Mouse (Mus musculus) stomach, embryonic 14.5 days (tissue): Measurements from ENCODE around the gene Ptprq. TPM values are rescaled to one million over a fixed set of nuclear protein-coding genes. Genes with fewer than 3 reads are reported as not detected.

Experiments
- ATAC-seq: fragments of 200-750 bp; cut with Nextera tagmentation; 2 replicates; pipeline ENCODE4 v1.8.0; 2017; ENCODE audit warnings: low read depth, moderate TSS enrichment; ENCODE audit not compliant: insufficient number of reproducible peaks, insufficient read depth, low FRiP score
- H3K27ac ChIP-seq: fragments of 300-500 bp; sonication (generic); 2 replicates; pipeline ENCODE4 v1.5.1; 2014; ENCODE audit warnings: mild to moderate bottlenecking, low read length, moderate library complexity, mixed read lengths
- H3K27me3 ChIP-seq: fragments of 300-500 bp; sonication (generic); 2 replicates; pipeline ENCODE4 v1.6.1; 2014; ENCODE audit warnings: low read length, control low read depth, mixed read lengths; ENCODE audit not compliant: control insufficient read depth, insufficient read depth
- H3K36me3 ChIP-seq: fragments of 300-500 bp; sonication (generic); 2 replicates; pipeline ENCODE4 v1.6.1; 2014; ENCODE audit warnings: mild to moderate bottlenecking, control low read depth, low read length, moderate library complexity, mixed read lengths; ENCODE audit not compliant: control insufficient read depth, insufficient read depth
- H3K4me1 ChIP-seq: fragments of 300-500 bp; sonication (generic); 2 replicates; pipeline ENCODE4 v1.6.1; 2014; ENCODE audit warnings: low read length, control low read depth, mixed read lengths; ENCODE audit not compliant: control insufficient read depth, insufficient read depth
- H3K4me2 ChIP-seq: fragments of 300-500 bp; sonication (generic); replicated peaks from 2 replicates; pipeline ENCODE4 v1.6.1; 2014; ENCODE audit warnings: low read depth, low read length, control low read depth
- H3K4me3 ChIP-seq: fragments of 300-500 bp; sonication (generic); 2 replicates; pipeline ENCODE4 v1.5.1; 2014; ENCODE audit warnings: low read depth, low read length, control low read depth
- H3K9ac ChIP-seq: fragments of 300-500 bp; sonication (generic); replicated peaks from 2 replicates; pipeline ENCODE4 v1.6.1; 2014; ENCODE audit warnings: low read depth, mild to moderate bottlenecking, control low read depth, low read length, moderate library complexity, mixed read lengths
- H3K9me3 ChIP-seq: fragments of 300-500 bp; sonication (generic); 2 replicates; pipeline ENCODE4 v1.6.1; 2016; ENCODE audit warnings: low read depth, low read length, control low read depth; ENCODE audit not compliant: control insufficient read depth
- WGBS: fragments of 180-500 bp; shearing (Covaris S2); extraction: QIAGEN DNeasy Blood & Tissue Kit; methylation state at CpG from one replicate; pipeline ENCODE4 v1.1.7; 2014; 5-methylcytosine and 5-hydroxymethylcytosine counted together
- polyA plus RNA-seq: library from polyadenylated mRNA; unstranded; fragments of >200 nt; fragmentation: Nextera tagmentation; extraction: Ambion mirVana; gene quantifications from 2 replicates; pipeline ENCODE4 v1.2.1, GENCODE M21; 2014

Ptprq gene
- polyA plus RNA-seq, 1 experiment from 2014 or later: 0.14 TPM

DNA sequence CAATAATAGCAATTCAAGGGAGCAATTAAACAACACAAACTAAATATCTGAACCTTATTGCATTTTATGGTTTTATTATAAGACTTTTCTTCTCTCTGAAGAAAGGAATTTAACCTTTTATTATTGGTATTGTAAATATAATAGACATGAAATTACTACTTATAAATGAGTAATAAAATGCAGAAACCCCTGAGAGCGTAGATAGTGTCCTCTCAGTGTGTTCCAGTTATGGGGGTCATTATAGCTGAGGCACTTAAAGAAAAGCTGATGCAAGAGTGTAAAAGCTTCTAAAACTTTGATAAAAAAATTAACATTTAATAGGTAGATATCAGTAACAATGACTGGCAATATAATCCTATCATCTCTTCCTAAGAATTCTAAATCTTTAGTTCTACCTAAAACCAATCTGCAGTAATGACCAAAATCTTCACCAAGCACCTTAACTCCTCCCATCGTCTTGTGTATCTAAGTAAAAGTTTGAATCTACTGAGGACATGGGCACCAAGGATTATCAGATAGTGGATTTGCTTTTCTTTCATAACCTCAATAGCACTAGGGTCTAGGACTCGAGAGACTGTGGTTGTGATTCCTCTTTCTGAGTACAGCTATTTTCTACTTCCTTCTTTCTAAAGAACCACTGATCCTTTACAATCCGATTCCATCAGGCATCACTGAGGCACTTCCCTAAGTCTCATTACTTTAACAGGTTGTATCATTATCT lies 51.3 kb downstream of the Ptprq start:
- H3K4me3 ChIP-seq: no peak overlapping the region
- WGBS: 89% methylated on average over 4 of the region's 4 CpGs
- no peak for ATAC-seq
- no peak overlapping the region for H3K9ac ChIP-seq
- H3K4me2 ChIP-seq: no peak overlapping the region
- H3K27me3 ChIP-seq: no peaks in the 10 kb centered on the region
- H3K9me3 ChIP-seq: no peaks in the 10 kb centered on the region
- H3K4me1 ChIP-seq: no peaks in the 10 kb centered on the region
- no peak overlapping the region for H3K27ac ChIP-seq
- H3K36me3 ChIP-seq: no peaks in the 10 kb centered on the region

DNA sequence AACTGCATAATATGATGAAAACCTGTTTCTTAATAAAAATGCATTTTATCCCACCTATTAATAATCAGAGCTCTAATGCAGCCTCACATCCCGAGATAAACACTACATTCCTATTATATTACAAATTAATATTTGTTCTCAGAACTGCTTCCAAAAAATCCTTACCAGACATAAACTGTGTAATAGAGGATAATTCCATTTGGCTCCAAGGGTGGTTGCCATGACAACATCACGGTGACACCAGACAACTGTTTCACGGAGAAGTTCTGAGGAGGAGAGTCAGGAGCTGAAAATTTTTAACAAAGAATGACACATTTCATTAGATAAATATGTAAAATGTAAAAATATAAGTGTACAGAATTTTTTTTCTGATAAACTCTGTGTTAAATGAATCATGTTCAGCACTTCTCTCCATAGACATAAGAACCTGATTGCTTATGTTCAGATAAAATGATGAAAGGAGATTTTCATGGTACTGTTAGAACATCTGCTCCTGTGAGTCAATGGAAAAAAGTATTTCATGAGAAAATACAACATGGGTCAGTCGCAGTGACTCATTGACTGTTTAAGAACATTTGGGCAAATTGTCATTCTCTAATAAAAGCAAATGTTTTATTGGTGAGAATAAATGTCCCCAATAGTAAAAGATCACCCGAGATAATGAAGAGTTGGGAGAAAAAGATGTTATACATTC lies 57.3 kb downstream of the Ptprq start:
- peak; percentile 82; the same call in 1 of the 2 replicates for ATAC-seq
- Histone ChIP-seq H3K36me3 (no peaks in the 10 kb centered on the region), H3K9me3 (no peaks in the 10 kb centered on the region; the same call in 1 of the 2 replicates), H3K4me1 (no peaks in the 10 kb centered on the region), H3K27me3 (no peaks in the 10 kb centered on the region), H3K4me2 (no peak overlapping the region), H3K9ac (no peak overlapping the region), H3K27ac (no peak overlapping the region), H3K4me3 (no peak overlapping the region)
- WGBS: 39% methylated on average over 5 of the region's 5 CpGs

DNA sequence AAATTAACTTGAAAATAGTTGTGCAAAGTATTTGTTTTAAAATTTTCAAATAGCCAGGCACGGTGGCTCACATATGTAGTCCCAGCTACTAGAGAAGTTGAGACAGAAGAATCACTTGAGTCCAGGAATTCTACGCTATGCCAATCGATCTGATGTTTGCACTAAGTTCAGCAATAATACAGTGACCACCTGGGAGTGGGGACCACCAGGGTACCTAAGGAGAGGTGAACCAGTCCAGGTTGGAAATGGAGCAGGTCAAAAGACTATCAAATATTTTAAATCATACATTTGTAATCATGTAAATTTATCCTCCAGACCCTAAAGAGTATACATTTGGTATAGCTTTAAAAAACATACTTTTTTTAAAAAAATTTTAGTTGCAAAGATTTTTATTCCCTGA lies 57.9 kb downstream of the Ptprq start:
- Histone ChIP-seq H3K9ac (no peak overlapping the region), H3K4me1 (no peaks in the 10 kb centered on the region), H3K27ac (no peak overlapping the region), H3K36me3 (no peaks in the 10 kb centered on the region), H3K4me2 (no peak overlapping the region), H3K9me3 (no peaks in the 10 kb centered on the region; the same call in 1 of the 2 replicates), H3K27me3 (no peaks in the 10 kb centered on the region), H3K4me3 (no peak overlapping the region)
- WGBS: 58% methylated on average over 3 of the region's 3 CpGs
- peak; percentile 37; the same call in 1 of the 2 replicates for ATAC-seq

DNA sequence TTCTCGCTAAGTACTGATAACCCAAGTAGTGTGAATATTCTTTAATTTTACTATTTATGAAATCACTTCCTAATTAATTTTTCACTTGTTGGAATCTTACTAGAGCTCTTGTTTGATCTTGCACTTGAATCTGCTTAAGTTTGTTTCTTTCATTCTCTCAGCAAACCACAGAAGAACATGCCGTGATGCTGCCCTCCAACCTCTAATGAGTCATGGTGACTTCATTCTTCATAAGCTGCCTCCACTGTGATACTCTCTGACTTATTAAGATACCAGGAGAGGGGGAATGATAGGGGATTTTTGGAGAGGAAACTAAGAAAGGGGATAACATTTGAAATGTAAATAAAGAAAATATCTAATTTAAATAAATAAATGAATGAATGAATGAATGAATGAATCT lies 60.7 kb downstream of the Ptprq start:
- no peak overlapping the region for H3K27ac ChIP-seq
- ATAC-seq: no peak
- H3K36me3 ChIP-seq: no peaks in the 10 kb centered on the region
- H3K4me2 ChIP-seq: no peak overlapping the region
- 86% methylated on average over 2 of the region's 2 CpGs for WGBS
- no peaks in the 10 kb centered on the region; the same call in 1 of the 2 replicates for H3K9me3 ChIP-seq
- H3K4me1 ChIP-seq: no peaks in the 10 kb centered on the region
- H3K9ac ChIP-seq: no peak overlapping the region
- no peaks in the 10 kb centered on the region for H3K27me3 ChIP-seq
- no peak overlapping the region for H3K4me3 ChIP-seq

DNA sequence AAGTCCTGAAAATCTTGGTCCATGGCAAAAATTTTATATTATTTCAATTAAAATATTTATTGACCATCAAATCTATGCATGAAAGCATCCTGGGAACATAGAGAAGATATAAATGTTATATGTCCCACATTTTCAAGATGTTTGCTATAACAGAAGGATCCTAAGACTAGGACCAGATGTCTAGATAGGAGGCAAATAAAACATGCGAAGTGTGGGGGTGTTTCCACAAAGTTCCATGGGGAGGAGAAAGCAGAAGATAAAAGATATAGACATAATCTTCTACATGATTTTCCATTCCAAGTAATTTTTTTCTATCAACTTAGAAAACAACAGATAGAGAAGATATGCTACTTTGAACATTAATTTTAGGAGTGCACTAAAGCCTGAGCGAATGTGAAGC lies 70.2 kb downstream of the Ptprq start:
- H3K9ac ChIP-seq: no peak overlapping the region
- H3K4me1 ChIP-seq: no peaks in the 10 kb centered on the region
- H3K9me3 ChIP-seq: no peaks in the 10 kb centered on the region
- H3K27ac ChIP-seq: no peak overlapping the region
- H3K27me3 ChIP-seq: no peaks in the 10 kb centered on the region
- H3K4me2 ChIP-seq: no peak overlapping the region
- no peak overlapping the region for H3K4me3 ChIP-seq
- no peaks in the 10 kb centered on the region for H3K36me3 ChIP-seq
- ATAC-seq: no peak
- 87% methylated on average over 2 of the region's 2 CpGs for WGBS

DNA sequence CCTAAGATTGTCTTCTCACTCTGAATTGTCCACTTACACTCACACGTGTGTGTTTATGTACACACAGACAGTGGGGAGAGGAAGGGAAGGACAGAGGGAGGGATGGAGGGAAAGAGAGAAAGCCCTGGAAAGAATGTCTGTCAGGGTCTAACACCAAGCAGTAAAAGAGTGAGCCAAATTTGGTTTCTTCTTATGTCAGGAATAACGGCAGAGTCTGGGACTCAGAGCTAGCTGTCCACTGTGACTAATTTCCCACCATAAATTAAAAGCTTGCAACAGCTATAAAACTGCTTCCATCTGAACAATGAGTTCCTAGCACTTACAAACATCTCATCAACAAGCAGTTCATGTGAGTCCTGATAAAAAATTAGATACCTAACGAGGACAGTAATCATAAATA lies 91.7 kb downstream of the Ptprq start:
- Histone ChIP-seq H3K4me2 (no peak overlapping the region), H3K36me3 (no peaks in the 10 kb centered on the region), H3K9me3 (no peaks in the 10 kb centered on the region), H3K9ac (no peak overlapping the region), H3K27ac (no peak overlapping the region), H3K4me1 (no peaks in the 10 kb centered on the region), H3K27me3 (no peaks in the 10 kb centered on the region), H3K4me3 (no peak overlapping the region)
- no peak for ATAC-seq
- 51% methylated on average over 3 of the region's 3 CpGs for WGBS

DNA sequence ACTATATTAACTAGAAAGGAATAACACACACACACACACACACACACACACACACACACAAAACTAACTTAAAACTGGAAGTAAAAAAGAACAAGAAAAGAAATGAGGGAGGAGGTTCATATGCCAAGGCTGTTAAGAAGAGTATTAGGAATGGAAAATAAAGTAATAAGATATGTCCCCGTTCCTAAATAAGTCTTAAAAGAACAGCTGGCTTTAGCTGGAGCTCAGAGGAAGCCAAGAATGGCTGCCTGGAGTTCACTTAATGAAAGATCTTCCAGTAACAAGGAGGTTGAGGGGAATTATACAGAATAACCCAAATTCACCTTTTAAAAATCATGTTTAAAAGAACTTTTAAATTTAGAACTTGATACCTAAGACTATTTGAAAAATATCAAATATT lies 93.2 kb downstream of the Ptprq start:
- WGBS: 37% methylated on average over 1 of the region's 1 CpGs

DNA sequence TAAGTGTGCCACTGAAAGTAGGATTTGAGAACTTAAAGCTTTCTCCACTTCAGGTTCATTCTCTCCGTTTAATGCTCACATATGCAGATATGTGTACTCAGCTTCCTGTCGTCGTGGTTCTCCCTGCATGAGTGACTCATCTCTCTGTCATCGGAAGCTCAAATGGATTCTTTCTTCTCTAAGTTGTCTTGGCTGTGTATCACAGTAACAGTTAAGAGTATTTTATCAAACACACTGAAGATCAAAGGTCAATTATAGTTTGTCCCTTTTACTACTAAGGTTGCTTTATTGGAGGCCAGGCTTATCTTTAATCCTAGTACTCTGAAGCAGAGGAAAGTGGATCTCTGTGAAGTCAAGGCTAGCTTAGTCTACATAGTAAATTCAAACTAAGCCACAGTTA lies 95.6 kb downstream of the Ptprq start:
- Histone ChIP-seq H3K9ac (no peak overlapping the region), H3K27ac (no peak overlapping the region), H3K4me2 (no peak overlapping the region), H3K4me3 (no peak overlapping the region), H3K27me3 (no peaks in the 10 kb centered on the region), H3K36me3 (no peaks in the 10 kb centered on the region), H3K9me3 (no peaks in the 10 kb centered on the region), H3K4me1 (no peaks in the 10 kb centered on the region)
- WGBS: 78% methylated on average over 4 of the region's 4 CpGs
- ATAC-seq: no peak

More for the DNA sequence above, 93.2 kb downstream of the Ptprq start:
- Histone ChIP-seq H3K9ac (no peak overlapping the region), H3K4me1 (no peaks in the 10 kb centered on the region), H3K4me2 (no peak overlapping the region), H3K27me3 (no peaks in the 10 kb centered on the region), H3K36me3 (no peaks in the 10 kb centered on the region), H3K27ac (no peak overlapping the region), H3K9me3 (no peaks in the 10 kb centered on the region), H3K4me3 (no peak overlapping the region)
- no peak for ATAC-seq
